Mouse (Mus musculus): ENCODE measurements around the gene Mef2a.
A peak's percentile ranks its signal among the peaks of the same experiment; 100 is the strongest.

Mef2a gene

GRCm38 (mm10) chr7:67210004-67210833 lies 162.4 kb downstream of the Mef2a start:
- no peak for DNase-seq (ENCODE audit: low read depth, low spot score)

GRCm38 (mm10) chr7:67208317-67208716 lies 164.3 kb downstream of the Mef2a start:
- DNase-seq (ENCODE audit: low read depth, low spot score) = no peak

- DNase-seq (ENCODE audit: low read depth, low spot score) = no peak
Measured at GRCm38 (mm10) chr7:67207701-67208100, 165.0 kb downstream of the Mef2a start.

- DNase-seq (ENCODE audit: low read depth, low spot score) = peak; percentile 16
Measured at GRCm38 (mm10) chr7:67206496-67206895, 166.2 kb downstream of the Mef2a start.

- DNase-seq (ENCODE audit: low read depth, low spot score) = no peak
Measured at GRCm38 (mm10) chr7:67205734-67206425, 166.8 kb downstream of the Mef2a start.

GRCm38 (mm10) chr7:67203625-67204024 lies 169.0 kb downstream of the Mef2a start:
- no peak for DNase-seq (ENCODE audit: low read depth, low spot score)

GRCm38 (mm10) chr7:67199412-67199811 lies 173.2 kb downstream of the Mef2a start:
- DNase-seq (ENCODE audit: low read depth, low spot score) = peak; percentile 46

GRCm38 (mm10) chr7:67183786-67184185 lies 188.9 kb downstream of the Mef2a start:
- DNase-seq (ENCODE audit: low read depth, low spot score) = peak; percentile 64

Data from R1 (cell line).